Mouse (Mus musculus): ENCODE measurements around the gene Kcnk2. TPM values are rescaled to one million over a fixed set of nuclear protein-coding genes. Genes with fewer than 3 reads are reported as not detected.
"Not testable (repeated sequence)": the region's sequence is repeated elsewhere in the genome, so short reads cannot be mapped to it uniquely, and the experiment has no call there.

Kcnk2 gene
- polyA plus RNA-seq, 1 experiment from 2014 or later, result 4.5 TPM

DNA sequence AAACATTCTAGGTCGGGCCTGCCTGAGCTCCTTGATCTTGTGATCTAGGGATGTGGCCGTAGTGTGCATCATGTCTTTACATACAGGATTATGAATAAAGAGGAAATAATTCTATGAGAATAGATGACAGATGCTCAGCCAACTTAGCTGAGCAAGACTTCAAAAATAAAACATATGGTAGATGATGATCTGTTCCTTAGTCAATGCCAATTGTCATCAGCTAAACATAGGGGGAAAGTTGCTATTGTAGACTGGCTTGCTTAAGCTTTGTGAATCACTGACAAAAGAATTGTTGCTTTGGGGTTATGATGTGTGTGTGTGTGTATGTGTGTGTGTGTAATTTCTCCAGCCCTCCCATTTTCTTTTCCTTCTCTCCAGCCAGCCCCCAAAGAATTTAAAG lies 129.8 kb downstream of the Kcnk2 start:
- Histone ChIP-seq H3K9me3 (no peaks in the 10 kb centered on the region), H3K4me2 (no peak overlapping the region), H3K4me3 (no peak overlapping the region), H3K9ac (no peak overlapping the region), H3K27ac (no peak overlapping the region), H3K36me3 (no peaks in the 10 kb centered on the region), H3K27me3 (no peaks in the 10 kb centered on the region), H3K4me1 (no peaks in the 10 kb centered on the region)
- WGBS, result 70% methylated on average over 2 of the region's 2 CpGs
- ATAC-seq (ENCODE audit: borderline replicate concordance, extremely low read depth, low FRiP score, low TSS enrichment), result no peak

DNA sequence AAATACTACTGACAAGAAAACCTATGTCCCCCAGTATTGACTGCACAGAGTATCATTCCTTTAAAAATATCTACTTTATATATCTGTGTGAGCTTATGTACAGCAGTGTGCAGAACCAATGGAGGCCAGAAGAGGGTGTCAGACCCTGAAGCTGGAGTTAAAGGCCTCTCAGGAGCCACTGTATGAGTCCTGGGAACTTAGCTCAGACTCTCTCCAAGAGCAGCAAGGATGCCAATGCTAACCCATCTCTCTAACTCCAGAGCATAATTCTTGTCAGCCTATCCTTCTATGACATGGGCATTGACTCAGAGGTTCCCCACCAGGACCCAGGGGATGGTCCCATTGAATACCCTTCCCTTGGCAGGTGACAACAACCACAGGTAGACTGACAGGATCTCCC lies 148.4 kb downstream of the Kcnk2 start:
- Histone ChIP-seq H3K4me3 (no peak overlapping the region), H3K4me2 (no peak overlapping the region), H3K9ac (no peak overlapping the region), H3K27ac (no peak overlapping the region), H3K4me1 (no peaks in the 10 kb centered on the region), H3K36me3 (no peaks in the 10 kb centered on the region), H3K9me3 (no peaks in the 10 kb centered on the region), H3K27me3 (no peaks in the 10 kb centered on the region)
- ATAC-seq (ENCODE audit: borderline replicate concordance, extremely low read depth, low FRiP score, low TSS enrichment), result no peak

GRCm38 (mm10) chr1:189253207-189253606 lies 148.9 kb downstream of the Kcnk2 start:
- ATAC-seq (ENCODE audit: borderline replicate concordance, extremely low read depth, low FRiP score, low TSS enrichment), result no peak

DNA sequence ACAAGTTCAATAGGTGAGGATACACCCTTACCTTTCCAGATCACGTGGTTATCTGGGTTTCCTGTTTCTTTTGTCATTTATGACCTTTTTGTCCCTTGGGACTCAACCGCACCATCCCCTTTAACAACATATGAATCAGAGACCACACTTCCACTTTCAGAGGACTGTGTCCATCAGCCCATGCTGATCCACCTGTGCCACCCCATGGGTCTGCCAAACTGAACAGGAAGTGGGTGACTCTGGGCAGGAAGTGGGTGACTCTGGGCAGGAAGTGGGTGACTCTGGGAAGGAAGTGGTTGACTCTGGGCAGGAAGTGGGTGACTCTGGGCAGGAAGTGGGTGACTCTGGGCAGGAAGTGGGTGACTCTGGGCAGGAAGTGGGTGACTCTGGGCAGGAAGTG lies 158.9 kb downstream of the Kcnk2 start:
- H3K4me1 ChIP-seq; H3K4me2 ChIP-seq; H3K36me3 ChIP-seq; H3K27me3 ChIP-seq; H3K9ac ChIP-seq; H3K9me3 ChIP-seq; H3K27ac ChIP-seq; H3K4me3 ChIP-seq; ATAC-seq (ENCODE audit: borderline replicate concordance, extremely low read depth, low FRiP score, low TSS enrichment): not testable (repeated sequence)
- WGBS, result 82% methylated on average over 2 of the region's 2 CpGs

More at GRCm38 (mm10) chr1:189253207-189253606, 148.9 kb downstream of the Kcnk2 start:
- Histone ChIP-seq H3K9ac (no peak overlapping the region), H3K36me3 (no peaks in the 10 kb centered on the region), H3K27me3 (no peaks in the 10 kb centered on the region), H3K4me1 (no peaks in the 10 kb centered on the region), H3K27ac (no peak overlapping the region), H3K9me3 (no peaks in the 10 kb centered on the region), H3K4me2 (no peak overlapping the region), H3K4me3 (no peak overlapping the region)
- 58% methylated on average over 3 of the region's 3 CpGs for WGBS

DNA sequence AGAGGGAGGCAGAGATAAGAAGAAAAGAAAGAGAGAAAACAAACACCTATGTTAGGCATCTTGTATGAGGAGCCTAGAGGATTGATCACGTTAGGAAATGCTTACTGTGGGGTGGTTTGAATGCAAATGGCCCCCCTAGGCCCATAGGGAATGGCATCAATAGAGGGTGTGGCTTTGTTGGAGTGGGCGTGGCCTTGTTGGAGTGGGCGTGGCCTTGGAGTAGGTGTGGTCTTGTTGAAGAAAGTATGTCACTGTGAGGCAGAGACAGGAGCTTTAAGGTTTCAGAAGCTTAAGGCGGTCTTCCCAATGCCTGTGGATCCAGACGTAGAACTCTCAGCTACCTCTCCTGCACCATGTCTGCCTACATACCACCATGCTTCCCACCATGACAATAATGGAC lies 166.8 kb downstream of the Kcnk2 start:
- 57% methylated on average over 5 of the region's 5 CpGs for whole genome bisulfite sequencing

GRCm38 (mm10) chr1:189232829-189233228 lies 169.2 kb downstream of the Kcnk2 start:
- H3K4me2 ChIP-seq, result no peak overlapping the region
- WGBS, result 57% methylated on average over 6 of the region's 6 CpGs
- no peaks in the 10 kb centered on the region for H3K36me3 ChIP-seq
- H3K9me3 ChIP-seq, result no peaks in the 10 kb centered on the region
- no peak for ATAC-seq (ENCODE audit: borderline replicate concordance, extremely low read depth, low FRiP score, low TSS enrichment)
- H3K4me1 ChIP-seq, result 0 out of 2 replicates have a peak, but pooled peaks cover 6% of the 10 kb centered on the region
- no peak overlapping the region for H3K27ac ChIP-seq
- H3K9ac ChIP-seq, result no peak overlapping the region
- H3K27me3 ChIP-seq, result no peaks in the 10 kb centered on the region
- H3K4me3 ChIP-seq, result no peak overlapping the region

More for the DNA sequence above, 166.8 kb downstream of the Kcnk2 start:
- Histone ChIP-seq H3K27ac (no peak overlapping the region), H3K4me2 (no peak overlapping the region), H3K4me3 (no peak overlapping the region), H3K9ac (no peak overlapping the region), H3K36me3 (no peaks in the 10 kb centered on the region), H3K4me1 (no peaks in the 10 kb centered on the region), H3K27me3 (no peaks in the 10 kb centered on the region), H3K9me3 (no peaks in the 10 kb centered on the region)
- ATAC-seq (ENCODE audit: borderline replicate concordance, extremely low read depth, low FRiP score, low TSS enrichment), result no peak

GRCm38 (mm10) chr1:189228222-189229084 lies 173.6 kb downstream of the Kcnk2 start:
- no peak for ATAC-seq (ENCODE audit: borderline replicate concordance, extremely low read depth, low FRiP score, low TSS enrichment)

DNA sequence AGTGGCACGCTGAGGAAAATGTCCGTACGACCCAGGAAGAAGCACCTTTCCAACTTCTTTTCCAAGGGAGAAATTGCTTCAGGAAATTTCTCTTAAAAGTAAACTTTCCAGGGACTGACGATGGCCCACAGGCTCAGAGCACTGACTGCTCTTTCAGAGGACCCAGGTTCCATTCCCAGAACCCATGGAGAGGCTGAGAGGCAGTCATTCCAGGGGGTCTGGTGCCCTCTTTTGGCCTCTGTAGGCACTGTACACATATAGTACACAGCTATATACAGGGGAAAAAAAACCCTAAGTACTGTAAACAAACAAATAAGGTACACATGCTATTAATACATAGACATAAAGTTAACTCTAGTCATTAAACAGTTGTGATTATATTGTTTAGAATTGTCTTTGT lies 174.6 kb downstream of the Kcnk2 start:
- no peak for ATAC-seq (ENCODE audit: borderline replicate concordance, extremely low read depth, low FRiP score, low TSS enrichment)
- H3K36me3 ChIP-seq, result no peaks in the 10 kb centered on the region
- H3K4me2 ChIP-seq, result no peak overlapping the region
- no peak overlapping the region for H3K27ac ChIP-seq
- H3K4me3 ChIP-seq, result no peak overlapping the region
- H3K9me3 ChIP-seq, result no peaks in the 10 kb centered on the region
- no peaks in the 10 kb centered on the region for H3K27me3 ChIP-seq
- H3K4me1 ChIP-seq, result 0 out of 2 replicates have a peak, but pooled peaks cover 6% of the 10 kb centered on the region
- no peak overlapping the region for H3K9ac ChIP-seq
- 74% methylated on average over 4 of the region's 4 CpGs for WGBS

More at GRCm38 (mm10) chr1:189228222-189229084, 173.6 kb downstream of the Kcnk2 start:
- H3K27ac ChIP-seq, result no peak overlapping the region
- H3K9me3 ChIP-seq, result no peaks in the 10 kb centered on the region
- H3K36me3 ChIP-seq, result no peaks in the 10 kb centered on the region
- H3K4me3 ChIP-seq, result no peak overlapping the region
- H3K4me2 ChIP-seq, result no peak overlapping the region
- H3K27me3 ChIP-seq, result no peaks in the 10 kb centered on the region
- 0 out of 2 replicates have a peak, but pooled peaks cover 6% of the 10 kb centered on the region for H3K4me1 ChIP-seq
- 58% methylated on average over 19 of the region's 19 CpGs for WGBS
- H3K9ac ChIP-seq, result no peak overlapping the region

DNA sequence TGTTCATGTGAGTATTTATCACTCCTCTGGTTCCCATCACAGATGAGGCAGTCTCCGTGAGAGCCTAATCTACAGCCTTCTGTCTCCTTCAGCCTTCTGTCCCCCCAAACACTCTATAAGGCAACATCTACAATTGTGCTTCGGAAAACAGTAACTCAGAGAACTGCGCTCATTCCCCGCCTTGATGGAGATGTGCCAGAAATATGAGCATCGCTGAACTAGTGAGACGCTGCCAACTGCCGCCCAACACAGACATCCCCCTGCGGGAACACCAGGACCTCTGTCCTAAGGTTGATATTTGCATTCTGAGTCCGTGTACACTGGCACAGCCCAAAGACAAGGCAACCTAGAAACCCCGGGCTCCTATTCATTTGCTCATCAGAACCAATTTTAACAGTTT lies 183.0 kb downstream of the Kcnk2 start:
- H3K36me3 ChIP-seq, result no peaks in the 10 kb centered on the region
- 54% methylated on average over 10 of the region's 10 CpGs for WGBS
- no peaks in the 10 kb centered on the region for H3K9me3 ChIP-seq
- H3K9ac ChIP-seq, result no peak overlapping the region
- H3K4me3 ChIP-seq, result no peak overlapping the region
- H3K27me3 ChIP-seq, result no peaks in the 10 kb centered on the region
- peaks cover 3% of the 10 kb centered on the region; the same call in 1 of the 2 replicates for H3K4me1 ChIP-seq
- ATAC-seq (ENCODE audit: borderline replicate concordance, extremely low read depth, low FRiP score, low TSS enrichment), result no peak
- H3K27ac ChIP-seq, result no peak overlapping the region
- peak overlapping the region; percentile 24; the same call in 1 of the 2 replicates for H3K4me2 ChIP-seq

DNA sequence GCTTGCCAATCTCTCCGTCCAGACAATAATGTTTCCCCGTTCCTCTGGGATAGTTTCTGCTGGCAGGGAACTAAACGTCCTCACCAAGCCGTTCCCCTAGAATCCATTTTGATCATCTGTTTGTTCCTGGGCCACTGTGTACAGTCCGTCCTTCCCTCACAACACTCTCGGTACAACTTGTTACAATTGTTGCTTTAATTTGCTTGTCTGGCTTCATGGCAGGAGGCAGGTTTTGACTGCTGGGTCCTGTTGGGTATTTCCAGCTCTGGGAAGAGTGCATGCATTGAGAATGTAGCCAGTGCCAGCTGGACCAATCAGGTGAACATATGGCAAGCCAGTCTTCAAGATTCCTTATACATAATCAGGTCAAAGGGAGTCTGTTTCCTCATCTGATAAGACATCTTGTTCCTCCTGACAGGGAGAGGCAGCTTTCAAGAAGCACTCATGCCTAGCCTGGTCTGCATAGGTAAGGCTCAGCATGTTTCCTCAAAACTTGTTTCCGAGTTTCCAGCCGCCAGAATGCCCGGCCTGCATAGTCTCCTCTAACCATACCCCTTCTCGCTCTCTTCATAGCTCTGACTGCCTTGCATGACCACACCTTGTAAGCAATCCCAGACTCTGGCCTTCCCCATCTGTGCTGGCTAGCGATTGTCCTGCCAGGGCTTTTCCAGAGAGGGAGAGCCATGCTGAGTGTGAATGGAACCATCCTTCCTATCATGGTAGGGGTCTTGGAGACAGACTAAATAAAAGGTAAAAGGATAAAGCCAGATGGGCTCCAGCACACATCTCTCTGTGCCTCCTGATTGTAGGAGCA lies 184.1 kb downstream of the Kcnk2 start:
- ATAC-seq (ENCODE audit: borderline replicate concordance, extremely low read depth, low FRiP score, low TSS enrichment), result no peak
- no peak overlapping the region for H3K27ac ChIP-seq
- H3K9ac ChIP-seq, result no peak overlapping the region
- peaks cover 3% of the 10 kb centered on the region; the same call in 1 of the 2 replicates for H3K4me1 ChIP-seq
- no peaks in the 10 kb centered on the region for H3K27me3 ChIP-seq
- 84% methylated on average over 11 of the region's 11 CpGs for WGBS
- H3K4me3 ChIP-seq, result no peak overlapping the region
- H3K36me3 ChIP-seq, result no peaks in the 10 kb centered on the region
- no peaks in the 10 kb centered on the region for H3K9me3 ChIP-seq
- no peak overlapping the region for H3K4me2 ChIP-seq

DNA sequence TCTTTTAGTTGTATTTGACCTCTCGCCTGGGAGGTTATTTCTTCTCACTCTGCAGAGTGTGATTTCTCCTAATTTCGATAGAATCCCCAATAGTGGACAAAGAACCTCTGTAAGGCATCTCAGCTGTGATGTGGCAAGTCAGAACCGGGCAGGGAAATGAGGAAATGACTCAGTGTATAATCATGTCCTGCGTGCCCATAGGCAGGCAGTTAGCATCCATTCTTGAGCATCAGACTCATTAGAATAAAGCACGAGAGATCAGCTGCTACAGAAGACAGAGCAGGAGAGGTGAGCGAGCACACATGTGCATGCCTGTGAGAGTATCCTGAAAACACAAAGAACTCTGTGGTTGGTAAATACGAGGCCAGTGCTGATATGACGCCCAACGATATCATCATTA lies 186.9 kb downstream of the Kcnk2 start:
- Histone ChIP-seq H3K4me3 (no peak overlapping the region), H3K27ac (no peak overlapping the region), H3K9me3 (no peaks in the 10 kb centered on the region), H3K27me3 (no peaks in the 10 kb centered on the region), H3K4me1 (peaks cover 3% of the 10 kb centered on the region; the same call in 1 of the 2 replicates), H3K9ac (no peak overlapping the region), H3K4me2 (no peak overlapping the region), H3K36me3 (no peaks in the 10 kb centered on the region)
- ATAC-seq (ENCODE audit: borderline replicate concordance, extremely low read depth, low FRiP score, low TSS enrichment), result no peak
- 60% methylated on average over 9 of the region's 9 CpGs for WGBS

GRCm38 (mm10) chr1:189214477-189214876 lies 187.6 kb downstream of the Kcnk2 start:
- peaks cover 3% of the 10 kb centered on the region; the same call in 1 of the 2 replicates for H3K4me1 ChIP-seq
- H3K27ac ChIP-seq, result no peak overlapping the region
- H3K9me3 ChIP-seq, result no peaks in the 10 kb centered on the region
- no peak overlapping the region for H3K4me2 ChIP-seq
- ATAC-seq (ENCODE audit: borderline replicate concordance, extremely low read depth, low FRiP score, low TSS enrichment), result no peak
- H3K4me3 ChIP-seq, result no peak overlapping the region
- H3K36me3 ChIP-seq, result no peaks in the 10 kb centered on the region
- no peak overlapping the region for H3K9ac ChIP-seq
- H3K27me3 ChIP-seq, result no peaks in the 10 kb centered on the region
- 71% methylated on average over 3 of the region's 3 CpGs for WGBS

Measured in lung, embryonic 15.5 days (tissue).